Mouse (Mus musculus): ENCODE data around the gene Chek2. TPM values are rescaled to one million over a fixed set of nuclear protein-coding genes. Genes with fewer than 3 reads are reported as not detected.

The Chek2 gene
- polyA plus RNA-seq, 1 experiment from 2014 or later, result 6.0 TPM

- Histone ChIP-seq H3K4me2 (no peak overlapping the region), H3K4me1 (peaks cover 18% of the 10 kb centered on the region), H3K4me3 (replicated peaks) (no peak overlapping the region), H3K27ac (replicated peaks) (no peak overlapping the region), H3K36me3 (no peaks in the 10 kb centered on the region), H3K27me3 (replicated peaks) (no peaks in the 10 kb centered on the region), H3K9me3 (replicated peaks) (no peaks in the 10 kb centered on the region), H3K9ac (replicated peaks) (no peak overlapping the region)
- 95% methylated on average over 14 of the region's 14 CpGs for WGBS
- ATAC-seq (ENCODE audit: low FRiP score), result no peak
These were observed 1.5 kb downstream of the Chek2 start for GRCm38 (mm10) chr5:110841046-110841862.

- Histone ChIP-seq H3K36me3 (no peaks in the 10 kb centered on the region), H3K4me2 (no peak overlapping the region), H3K9me3 (replicated peaks) (no peaks in the 10 kb centered on the region), H3K9ac (replicated peaks) (no peak overlapping the region), H3K4me3 (replicated peaks) (no peak overlapping the region), H3K27ac (replicated peaks) (no peak overlapping the region), H3K27me3 (replicated peaks) (no peaks in the 10 kb centered on the region), H3K4me1 (no peaks in the 10 kb centered on the region)
- no peak for ATAC-seq (ENCODE audit: low FRiP score)
- 95% methylated on average over 1 of the region's 1 CpGs for WGBS
These were observed 13.2 kb downstream of the Chek2 start for GRCm38 (mm10) chr5:110852990-110853389.

- Histone ChIP-seq H3K4me3 (replicated peaks) (no peak overlapping the region), H3K36me3 (no peaks in the 10 kb centered on the region), H3K9me3 (replicated peaks) (no peaks in the 10 kb centered on the region), H3K27me3 (replicated peaks) (no peaks in the 10 kb centered on the region), H3K4me2 (no peak overlapping the region), H3K9ac (replicated peaks) (no peak overlapping the region), H3K27ac (replicated peaks) (no peak overlapping the region), H3K4me1 (peaks cover 6% of the 10 kb centered on the region; the same call in 1 of the 2 replicates)
- ATAC-seq (ENCODE audit: low FRiP score), result no peak
- 89% methylated on average over 5 of the region's 5 CpGs for WGBS
These were observed 17.3 kb downstream of the Chek2 start for GRCm38 (mm10) chr5:110857091-110857490.

- Histone ChIP-seq H3K4me3 (replicated peaks) (no peak overlapping the region), H3K4me2 (peak overlapping the region; percentile 39), H3K36me3 (no peaks in the 10 kb centered on the region), H3K9ac (replicated peaks) (no peak overlapping the region), H3K27ac (replicated peaks) (peak overlapping the region; percentile 81), H3K27me3 (replicated peaks) (no peaks in the 10 kb centered on the region), H3K9me3 (replicated peaks) (no peaks in the 10 kb centered on the region), H3K4me1 (peaks cover 6% of the 10 kb centered on the region; the same call in 1 of the 2 replicates)
- ATAC-seq (ENCODE audit: low FRiP score), result peak; percentile 31; the same call in 1 of the 2 replicates
- 49% methylated on average over 13 of the region's 13 CpGs for WGBS
These were observed 19.4 kb downstream of the Chek2 start for GRCm38 (mm10) chr5:110859013-110859650.

- Histone ChIP-seq H3K36me3 (no peaks in the 10 kb centered on the region), H3K27ac (replicated peaks) (peak overlapping the region; percentile 81), H3K9me3 (replicated peaks) (no peaks in the 10 kb centered on the region), H3K9ac (replicated peaks) (no peak overlapping the region), H3K4me1 (peaks cover 6% of the 10 kb centered on the region; the same call in 1 of the 2 replicates), H3K4me2 (no peak overlapping the region), H3K4me3 (replicated peaks) (no peak overlapping the region), H3K27me3 (replicated peaks) (no peaks in the 10 kb centered on the region)
- no peak for ATAC-seq (ENCODE audit: low FRiP score)
- WGBS, result 96% methylated on average over 5 of the region's 5 CpGs
These were observed 20.7 kb downstream of the Chek2 start for GRCm38 (mm10) chr5:110860445-110860844.

GRCm38 (mm10) chr5:110868460-110868859, 28.7 kb downstream of the Chek2 start:
- Histone ChIP-seq H3K9me3 (replicated peaks) (no peaks in the 10 kb centered on the region), H3K4me3 (replicated peaks) (no peak overlapping the region), H3K27ac (replicated peaks) (peak overlapping the region; percentile 64; the same call in 1 of the 2 replicates), H3K9ac (replicated peaks) (no peak overlapping the region), H3K36me3 (no peaks in the 10 kb centered on the region), H3K4me2 (no peak overlapping the region), H3K27me3 (replicated peaks) (no peaks in the 10 kb centered on the region), H3K4me1 (peaks cover 14% of the 10 kb centered on the region)
- 53% methylated on average over 4 of the region's 4 CpGs for WGBS
- ATAC-seq (ENCODE audit: low FRiP score), result no peak

- Histone ChIP-seq H3K27me3 (replicated peaks) (no peaks in the 10 kb centered on the region), H3K9ac (replicated peaks) (no peak overlapping the region), H3K4me3 (replicated peaks) (no peak overlapping the region), H3K27ac (replicated peaks) (peak overlapping the region; percentile 64; the same call in 1 of the 2 replicates), H3K4me1 (peaks cover 14% of the 10 kb centered on the region), H3K4me2 (no peak overlapping the region), H3K9me3 (replicated peaks) (no peaks in the 10 kb centered on the region), H3K36me3 (no peaks in the 10 kb centered on the region)
- ATAC-seq (ENCODE audit: low FRiP score), result no peak
- 45% methylated on average over 8 of the region's 8 CpGs for WGBS
These were observed 29.5 kb downstream of the Chek2 start for GRCm38 (mm10) chr5:110869242-110869669.

GRCm38 (mm10) chr5:110873160-110873559, 33.4 kb downstream of the Chek2 start:
- WGBS, result 45% methylated on average over 6 of the region's 6 CpGs
- H3K36me3 ChIP-seq, result no peaks in the 10 kb centered on the region
- H3K4me1 ChIP-seq, result peaks cover 11% of the 10 kb centered on the region
- H3K4me2 ChIP-seq, result peak overlapping the region; percentile 7; the same call in 1 of the 2 replicates
- H3K4me3 ChIP-seq (replicated peaks), result no peak overlapping the region
- peak overlapping the region; percentile 65 for H3K27ac ChIP-seq (replicated peaks)
- no peaks in the 10 kb centered on the region for H3K9me3 ChIP-seq (replicated peaks)
- no peaks in the 10 kb centered on the region for H3K27me3 ChIP-seq (replicated peaks)
- no peak for ATAC-seq (ENCODE audit: low FRiP score)
- H3K9ac ChIP-seq (replicated peaks), result no peak overlapping the region

- Histone ChIP-seq H3K9ac (replicated peaks) (no peak overlapping the region), H3K36me3 (no peaks in the 10 kb centered on the region), H3K4me2 (no peak overlapping the region)
These were observed 34.9 kb downstream of the Chek2 start for GRCm38 (mm10) chr5:110874711-110875110.

GRCm38 (mm10) chr5:110875286-110875685, 35.5 kb downstream of the Chek2 start:
- WGBS, result 92% methylated on average over 1 of the region's 1 CpGs
- ATAC-seq (ENCODE audit: low FRiP score), result no peak
- H3K9me3 ChIP-seq (replicated peaks), result no peaks in the 10 kb centered on the region
- H3K36me3 ChIP-seq, result no peaks in the 10 kb centered on the region
- no peak overlapping the region for H3K27ac ChIP-seq (replicated peaks)
- H3K27me3 ChIP-seq (replicated peaks), result no peaks in the 10 kb centered on the region
- no peak overlapping the region for H3K9ac ChIP-seq (replicated peaks)
- no peak overlapping the region for H3K4me2 ChIP-seq
- peaks cover 14% of the 10 kb centered on the region for H3K4me1 ChIP-seq
- no peak overlapping the region for H3K4me3 ChIP-seq (replicated peaks)

More at GRCm38 (mm10) chr5:110874711-110875110, 34.9 kb downstream of the Chek2 start:
- H3K27me3 ChIP-seq (replicated peaks), result no peaks in the 10 kb centered on the region
- no peak overlapping the region for H3K4me3 ChIP-seq (replicated peaks)
- H3K27ac ChIP-seq (replicated peaks), result no peak overlapping the region
- ATAC-seq (ENCODE audit: low FRiP score), result no peak
- no peaks in the 10 kb centered on the region for H3K9me3 ChIP-seq (replicated peaks)
- H3K4me1 ChIP-seq, result peaks cover 11% of the 10 kb centered on the region

- H3K9ac ChIP-seq (replicated peaks), result no peak overlapping the region
- H3K27ac ChIP-seq (replicated peaks), result no peak overlapping the region
- H3K9me3 ChIP-seq (replicated peaks), result no peaks in the 10 kb centered on the region
- H3K27me3 ChIP-seq (replicated peaks), result no peaks in the 10 kb centered on the region
- peaks cover 19% of the 10 kb centered on the region for H3K4me1 ChIP-seq
- H3K36me3 ChIP-seq, result no peaks in the 10 kb centered on the region
- no peak for ATAC-seq (ENCODE audit: low FRiP score)
- H3K4me3 ChIP-seq (replicated peaks), result no peak overlapping the region
- H3K4me2 ChIP-seq, result no peak overlapping the region
- WGBS, result 41% methylated on average over 5 of the region's 5 CpGs
These were observed 38.1 kb downstream of the Chek2 start for GRCm38 (mm10) chr5:110877666-110878505.
